Comparison of ENCODE assay signal across 9 mouse cellular contexts in the genomic region with DNA sequence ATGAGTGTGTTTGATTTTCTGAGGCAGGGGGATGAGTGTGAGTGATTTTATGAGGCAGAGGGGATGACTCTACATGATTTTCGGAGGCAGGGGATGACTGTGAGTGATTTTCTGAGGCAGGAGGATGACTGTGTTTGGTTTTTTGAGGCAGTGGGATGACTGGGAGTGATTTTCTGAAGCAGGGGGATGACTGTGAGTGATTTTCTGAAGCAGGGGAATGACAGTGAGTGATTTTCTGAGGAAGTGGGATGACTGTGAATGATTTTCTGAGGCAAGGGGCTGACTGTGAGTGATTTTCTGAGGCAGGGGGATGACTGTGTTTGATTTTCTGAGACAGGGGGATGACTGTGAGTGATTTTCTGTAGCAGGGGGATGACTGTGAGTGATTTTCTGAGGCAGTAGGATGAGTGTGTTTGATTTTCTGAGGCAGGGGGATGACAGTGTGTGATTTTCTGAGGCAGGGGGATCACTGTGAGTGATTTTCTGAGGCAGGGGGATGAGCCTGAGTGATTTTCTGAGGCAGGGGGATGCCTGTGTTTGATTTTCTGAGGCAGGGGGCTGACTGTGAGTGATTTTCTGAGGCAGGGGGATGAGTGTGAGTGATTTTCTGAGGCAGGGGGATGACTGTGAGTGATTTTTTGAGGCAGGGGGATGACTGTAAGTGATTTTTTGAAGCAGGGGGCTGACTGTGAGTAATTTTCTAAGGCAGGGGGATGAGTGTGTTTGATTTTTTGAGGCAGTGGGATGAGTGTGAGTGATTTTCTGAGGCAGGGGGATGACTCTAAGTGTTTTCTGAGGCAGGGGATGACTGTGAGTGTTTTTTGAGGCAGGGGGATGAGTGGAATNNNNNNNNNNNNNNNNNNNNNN. TPM values are rescaled to one million over a fixed set of nuclear protein-coding genes. Genes with fewer than 3 reads are reported as not detected.
A peak's percentile ranks its signal among the peaks of the same experiment; 100 is the strongest.
DNase-seq lines count a peak whose midpoint lies in the region; ATAC-seq lines count a peak whose summit lies in the region.
"Had no signal": no experiment of that assay in that cellular context is flagged by ENCODE, and none has a peak within 500 bp of the region (broad histone marks: within the 10 kb centered on the region; RNA-seq: fewer than 3 reads in every experiment).

No protein-coding gene starts in this region.

- H3K4me1 ChIP-seq in kidney, embryonic 15.5 days = no peaks in the 10 kb centered on the region
- H3K4me1 ChIP-seq in neural tube, embryonic 14.5 days (ENCODE audit: control insufficient read depth, insufficient read depth, low read length) = no peaks in the 10 kb centered on the region
- H3K4me1 ChIP-seq: heart, embryonic 13.5 days had no signal

- ATAC-seq in kidney, embryonic 15.5 days (replicated peaks; ENCODE audit: low FRiP score) = peak; percentile 79
- peak; percentile 60; the same call in 1 of the 2 replicates for ATAC-seq in neural tube, embryonic 14.5 days (ENCODE audit: low read depth)

- 44% methylated on average over 1 of the region's 1 CpGs for WGBS in kidney, embryonic 15.5 days
- 48% methylated on average over 1 of the region's 1 CpGs for WGBS in large intestine, adult 2 months
- WGBS in neural tube, embryonic 14.5 days = 73% methylated on average over 1 of the region's 1 CpGs

- DNase-seq in kidney, adult 8-10 months = no peak
- DNase-seq in R1 (ENCODE audit: low read depth, low spot score) = peak; percentile 34
- peak; percentile 83 for DNase-seq in fat pad, adult 2 months (ENCODE audit: extremely low read depth, low read depth, low spot score)
- DNase-seq in large intestine, adult 2 months (ENCODE audit: low read depth, low spot score) = peak; percentile 75
- DNase-seq in layer of hippocampus, postnatal 36 days = no peak
- DNase-seq in right cerebral cortex, postnatal 14 days = no peak

- H3K27me3 ChIP-seq in kidney, embryonic 15.5 days = no peaks in the 10 kb centered on the region
- no peaks in the 10 kb centered on the region for H3K27me3 ChIP-seq in neural tube, embryonic 14.5 days (ENCODE audit: control insufficient read depth, insufficient read depth, low read length)
- H3K27me3 ChIP-seq: heart, embryonic 13.5 days had no signal

- peaks cover 12% of the 10 kb centered on the region for H3K9me3 ChIP-seq in kidney, embryonic 15.5 days (replicated peaks)
- H3K9me3 ChIP-seq in neural tube, embryonic 14.5 days (ENCODE audit: control insufficient read depth, low read length) = no peaks in the 10 kb centered on the region; the same call in 1 of the 2 replicates

- no peaks in the 10 kb centered on the region for H3K36me3 ChIP-seq in kidney, embryonic 15.5 days
- H3K36me3 ChIP-seq in neural tube, embryonic 14.5 days (ENCODE audit: control insufficient read depth, insufficient read depth, low read length) = no peaks in the 10 kb centered on the region
- H3K36me3 ChIP-seq: heart, embryonic 13.5 days had no signal

- no peak overlapping the region for H3K9ac ChIP-seq in kidney, embryonic 15.5 days
- no peak overlapping the region for H3K9ac ChIP-seq in neural tube, embryonic 14.5 days (replicated peaks; ENCODE audit: low read depth, low read length)
- H3K9ac ChIP-seq: heart, embryonic 13.5 days had no signal

- no peak overlapping the region for H3K4me3 ChIP-seq in kidney, embryonic 15.5 days (replicated peaks)
- no peak overlapping the region for H3K4me3 ChIP-seq in neural tube, embryonic 14.5 days (ENCODE audit: low read depth, low read length)
- H3K4me3 ChIP-seq: heart, embryonic 13.5 days had no signal

- no peak overlapping the region for H3K4me2 ChIP-seq in kidney, embryonic 15.5 days
- H3K4me2 ChIP-seq in neural tube, embryonic 14.5 days (ENCODE audit: low read depth, low read length) = no peak overlapping the region
- H3K4me2 ChIP-seq: heart, embryonic 13.5 days had no signal

- H3K27ac ChIP-seq in kidney, embryonic 15.5 days = no peak overlapping the region
- no peak overlapping the region for H3K27ac ChIP-seq in neural tube, embryonic 14.5 days (ENCODE audit: low read depth, low read length)
- H3K27ac ChIP-seq: heart, embryonic 13.5 days had no signal

RNA-seq across cellular contexts. Expression of a gene that starts 55.1 kb away (rescaled TPM):
- 11.2 and 11.5 TPM in 2 replicates for polyA plus RNA-seq in kidney, embryonic 15.5 days (2015; fragmentation: Nextera tagmentation; extraction: Ambion mirVana)
- polyA plus RNA-seq in large intestine, adult 2 months (2012; rRNA removed) = 5.7 and 7.6 TPM in 2 replicates
- polyA plus RNA-seq in neural tube, embryonic 14.5 days (2014; fragmentation: Nextera tagmentation; extraction: Ambion mirVana) = 10.3 and 13.2 TPM in 2 replicates
- 10 to 100 TPM; 18.3 to 19.9 TPM for total RNA-seq in layer of hippocampus, postnatal 36 days (2021)

Comparison
In these comparisons a context has a peak if more than half of its experiments do, and no peak if none do; other contexts are left out.
1. DNase-seq: peak in R1 (single experiment), fat pad, adult 2 months (single experiment) and large intestine, adult 2 months (single experiment); none in kidney, adult 8-10 months (0 of 2), layer of hippocampus, postnatal 36 days (0 of 2) and right cerebral cortex, postnatal 14 days (single experiment).